Mouse (Mus musculus): ENCODE results near the gene Glb1.

DNA sequence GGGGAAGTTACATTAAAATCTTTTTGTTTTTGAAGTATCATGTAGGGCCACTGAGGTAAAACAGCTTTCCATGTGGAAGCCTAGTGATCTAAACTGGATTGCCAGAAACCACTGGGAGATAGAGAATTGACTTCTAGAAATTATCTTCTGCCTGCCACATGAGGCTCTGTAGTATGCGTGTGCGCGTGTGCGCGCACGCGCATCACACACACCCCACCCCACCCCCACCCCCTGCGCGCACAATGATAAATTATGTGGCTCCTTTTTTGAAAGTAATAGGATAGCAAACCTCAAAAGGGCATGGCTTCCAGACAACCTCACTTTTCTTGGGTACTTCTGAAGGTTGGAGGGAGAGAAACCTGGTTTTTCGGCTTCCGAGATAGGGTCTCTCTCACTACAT is 101.0 kb downstream of the Glb1 start:
- no peak; a peak in 1 of 6 replicates for TF ChIP-seq CTCF (IDR thresholded peaks at IDR 0.05 in 2 of 3, conservative IDR thresholded peaks at IDR 0.05 in 1 of 3; ENCODE audit: control insufficient read depth in 1 of 3, insufficient read depth in 1 of 3, low read depth in 2 of 3, low read length in 3 of 3, poor library complexity in 1 of 3, severe bottlenecking in 1 of 3)
- no peak for TF ChIP-seq MAZ (IDR thresholded peaks at IDR 0.05; ENCODE audit: low read depth, low read length)

All from MEL (cell line).